Mouse (Mus musculus) midbrain, embryonic 12.5 days (tissue): ENCODE data around the gene Cbr1. TPM values are rescaled to one million over a fixed set of nuclear protein-coding genes. Genes with fewer than 3 reads are reported as not detected.

ENCODE experiments used
- ATAC-seq: fragments of 200-750 bp; cut with Nextera tagmentation; 2 replicates; pipeline ENCODE4 v1.8.0; 2017; ENCODE audit warnings: low read depth, moderate TSS enrichment, moderate library complexity; ENCODE audit not compliant: low FRiP score
- H3K27ac ChIP-seq: fragments of 300-500 bp; sonication (generic); replicated peaks from 2 replicates; pipeline ENCODE4 v1.5.1; 2016; ENCODE audit warnings: mild to moderate bottlenecking
- H3K27me3 ChIP-seq: fragments of 300-500 bp; sonication (generic); 2 replicates; pipeline ENCODE4 v1.6.1; 2016; ENCODE audit warnings: mild to moderate bottlenecking
- H3K36me3 ChIP-seq: fragments of 300-500 bp; sonication (generic); 2 replicates; pipeline ENCODE4 v1.6.1; 2016
- H3K4me1 ChIP-seq: fragments of 300-500 bp; sonication (generic); 2 replicates; pipeline ENCODE4 v1.6.1; 2016
- H3K4me2 ChIP-seq: fragments of 300-500 bp; sonication (generic); replicated peaks from 2 replicates; pipeline ENCODE4 v1.6.1; 2016; ENCODE audit warnings: mild to moderate bottlenecking, moderate library complexity
- H3K4me3 ChIP-seq: fragments of 300-500 bp; sonication (generic); 2 replicates; pipeline ENCODE4 v1.5.1; 2016; ENCODE audit warnings: mild to moderate bottlenecking
- H3K9ac ChIP-seq: fragments of 300-500 bp; sonication (generic); replicated peaks from 2 replicates; pipeline ENCODE4 v1.6.1; 2016; ENCODE audit warnings: mild to moderate bottlenecking, moderate library complexity
- H3K9me3 ChIP-seq: fragments of 300-500 bp; sonication (generic); 2 replicates; pipeline ENCODE4 v1.6.1; 2016; ENCODE audit warnings: mild to moderate bottlenecking
- WGBS: fragments of 180-500 bp; shearing (Covaris S2); methylation state at CpG from one replicate; pipeline ENCODE4 v1.1.7; 2016; 5-methylcytosine and 5-hydroxymethylcytosine counted together
- polyA plus RNA-seq: library from polyadenylated mRNA; unstranded; fragments of >200 nt; fragmentation: Nextera tagmentation; extraction: Ambion mirVana; gene quantifications from 2 replicates; pipeline ENCODE4 v1.2.1, GENCODE M21; 2016

Cbr1 gene
- polyA plus RNA-seq = 111 and 112 TPM in 2 replicates

DNA sequence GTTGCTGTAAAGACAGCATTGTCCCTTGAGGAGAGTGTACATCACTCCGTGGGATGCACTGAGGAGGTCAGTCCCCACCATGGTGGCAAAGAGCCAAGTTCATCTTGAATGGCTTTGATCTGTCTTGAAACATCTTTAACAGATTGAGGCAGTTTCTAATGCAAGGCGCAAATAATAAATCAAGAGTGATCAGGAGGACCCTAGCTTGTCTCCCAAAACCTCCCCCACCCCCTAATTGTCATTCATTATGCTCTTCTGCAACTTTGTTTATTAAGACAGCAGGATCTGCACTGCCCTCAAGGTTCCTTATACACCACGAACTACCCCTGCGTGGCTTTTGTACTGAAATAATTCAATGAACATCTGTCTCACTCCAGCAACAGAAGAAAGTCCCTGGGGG lies at the start of gene Cbr1:
Cbr1 (plus strand) TSS at position 301 of the 400 bp plus-strand sequence.
- Histone ChIP-seq H3K27ac (no peak within 1 kb of the TSS), H3K27me3 (peaks cover 4% of the 10 kb centered on the region; the same call in 1 of the 2 replicates), H3K9ac (peak within 1 kb of the TSS; percentile 65; the same call in 1 of the 2 replicates), H3K4me2 (peak within 1 kb of the TSS; percentile 90), H3K9me3 (no peaks in the 10 kb centered on the region), H3K4me1 (peaks cover 22% of the 10 kb centered on the region), H3K4me3 (peak within 1 kb of the TSS; percentile 56), H3K36me3 (peaks cover 13% of the 10 kb centered on the region; the same call in 1 of the 2 replicates)
- WGBS = 67% methylated on average over 4 of the region's 4 CpGs
- no peak for ATAC-seq

DNA sequence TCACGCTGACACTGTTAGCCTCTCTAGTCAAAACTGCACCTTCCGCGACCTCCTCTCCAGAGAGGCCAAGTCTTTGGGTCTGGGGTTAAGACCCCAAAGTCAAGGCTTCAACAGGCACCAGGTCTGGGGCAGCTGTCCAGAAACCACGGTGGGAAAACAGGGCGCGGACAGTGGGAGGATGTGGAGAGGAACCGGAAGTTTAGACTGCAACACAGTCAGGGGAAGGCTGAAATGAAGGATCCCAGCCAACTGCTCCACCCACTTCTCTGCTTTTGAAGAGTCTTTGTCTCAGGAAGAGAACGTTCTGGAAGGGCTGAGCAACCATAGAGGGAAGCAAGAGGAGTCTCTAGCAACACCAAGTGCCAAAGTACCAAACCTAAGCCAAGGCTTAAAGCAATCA lies 48.0 kb upstream of the Cbr1 start:
- WGBS = 79% methylated on average over 8 of the region's 8 CpGs
- no peaks in the 10 kb centered on the region for H3K36me3 ChIP-seq
- no peaks in the 10 kb centered on the region for H3K27me3 ChIP-seq
- no peak for ATAC-seq
- no peaks in the 10 kb centered on the region for H3K9me3 ChIP-seq
- no peaks in the 10 kb centered on the region for H3K4me1 ChIP-seq
- no peak overlapping the region for H3K27ac ChIP-seq
- no peak overlapping the region for H3K4me2 ChIP-seq
- no peak overlapping the region for H3K4me3 ChIP-seq
- H3K9ac ChIP-seq = no peak overlapping the region

DNA sequence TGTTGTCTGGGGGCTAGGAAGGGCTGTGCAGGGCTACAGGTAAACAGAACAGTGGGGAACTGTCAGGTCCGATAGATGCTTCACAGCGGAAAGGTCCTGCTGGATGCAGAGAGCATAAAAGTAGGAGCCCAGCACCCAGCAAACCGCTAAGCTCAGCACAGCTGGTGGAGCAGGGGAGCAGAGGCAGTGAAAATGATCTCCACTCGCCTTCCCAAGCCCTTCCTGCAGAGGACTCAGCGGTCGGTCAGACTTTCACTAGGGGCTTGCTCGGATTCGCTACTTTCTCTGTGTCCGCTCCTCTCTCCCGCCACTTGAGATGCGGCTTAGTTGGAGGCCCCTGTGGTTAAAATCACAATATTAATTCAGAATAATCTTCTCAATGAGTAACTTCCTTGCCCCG lies 47.2 kb upstream of the Cbr1 start:
- Histone ChIP-seq H3K4me1 (no peaks in the 10 kb centered on the region), H3K4me3 (no peak overlapping the region), H3K27ac (no peak overlapping the region), H3K9ac (no peak overlapping the region), H3K9me3 (no peaks in the 10 kb centered on the region), H3K4me2 (peak overlapping the region; percentile 25; the same call in 1 of the 2 replicates), H3K36me3 (no peaks in the 10 kb centered on the region), H3K27me3 (no peaks in the 10 kb centered on the region)
- WGBS = 14% methylated on average over 12 of the region's 12 CpGs
- no peak for ATAC-seq

DNA sequence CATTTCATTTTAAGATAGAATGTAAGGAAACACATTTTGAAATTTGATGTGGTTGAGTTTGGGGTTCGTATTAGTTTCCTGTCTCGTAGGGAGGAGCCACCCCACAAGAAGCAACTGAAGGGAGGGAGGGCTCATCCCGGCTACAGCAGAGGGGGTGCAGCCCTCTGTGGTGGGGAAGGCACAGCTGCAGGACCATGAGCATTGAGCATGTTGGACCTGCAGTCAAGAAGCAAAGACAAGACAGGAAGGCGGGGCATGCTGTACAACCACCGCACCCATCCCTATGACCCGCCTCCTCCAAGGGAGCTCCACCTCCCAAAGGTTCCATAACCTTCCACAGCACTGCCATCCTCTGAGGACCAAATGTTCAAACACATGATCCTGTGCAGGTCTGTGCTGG lies 33.3 kb upstream of the Cbr1 start:
- Histone ChIP-seq H3K4me3 (no peak overlapping the region), H3K36me3 (no peaks in the 10 kb centered on the region), H3K4me2 (no peak overlapping the region), H3K9ac (no peak overlapping the region), H3K27ac (no peak overlapping the region), H3K9me3 (no peaks in the 10 kb centered on the region), H3K4me1 (no peaks in the 10 kb centered on the region), H3K27me3 (no peaks in the 10 kb centered on the region)
- 95% methylated on average over 6 of the region's 6 CpGs for WGBS
- no peak for ATAC-seq

DNA sequence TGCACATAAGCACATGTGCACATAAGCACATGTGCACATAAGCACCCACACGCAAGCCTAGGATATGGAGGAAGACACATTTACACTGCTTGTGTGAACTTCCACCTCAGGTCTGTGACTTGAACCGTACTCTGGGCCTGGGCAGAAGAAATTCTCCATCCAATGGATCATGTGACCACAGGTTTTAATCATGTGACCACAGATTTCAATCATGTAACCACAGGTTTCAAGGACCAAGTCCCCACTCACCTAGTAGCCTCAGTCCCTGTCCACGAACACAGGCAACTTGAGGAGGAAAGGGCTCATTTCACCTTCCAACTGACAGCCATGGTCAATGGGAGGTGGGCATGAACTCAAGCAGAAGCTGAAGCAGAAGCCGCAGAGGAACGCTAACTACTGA lies 32.2 kb upstream of the Cbr1 start:
- no peaks in the 10 kb centered on the region for H3K36me3 ChIP-seq
- H3K4me3 ChIP-seq = no peak overlapping the region
- H3K9ac ChIP-seq = no peak overlapping the region
- H3K9me3 ChIP-seq = no peaks in the 10 kb centered on the region
- H3K27ac ChIP-seq = no peak overlapping the region
- no peaks in the 10 kb centered on the region for H3K4me1 ChIP-seq
- no peak for ATAC-seq
- no peak overlapping the region for H3K4me2 ChIP-seq
- H3K27me3 ChIP-seq = no peaks in the 10 kb centered on the region
- WGBS = 92% methylated on average over 5 of the region's 5 CpGs

DNA sequence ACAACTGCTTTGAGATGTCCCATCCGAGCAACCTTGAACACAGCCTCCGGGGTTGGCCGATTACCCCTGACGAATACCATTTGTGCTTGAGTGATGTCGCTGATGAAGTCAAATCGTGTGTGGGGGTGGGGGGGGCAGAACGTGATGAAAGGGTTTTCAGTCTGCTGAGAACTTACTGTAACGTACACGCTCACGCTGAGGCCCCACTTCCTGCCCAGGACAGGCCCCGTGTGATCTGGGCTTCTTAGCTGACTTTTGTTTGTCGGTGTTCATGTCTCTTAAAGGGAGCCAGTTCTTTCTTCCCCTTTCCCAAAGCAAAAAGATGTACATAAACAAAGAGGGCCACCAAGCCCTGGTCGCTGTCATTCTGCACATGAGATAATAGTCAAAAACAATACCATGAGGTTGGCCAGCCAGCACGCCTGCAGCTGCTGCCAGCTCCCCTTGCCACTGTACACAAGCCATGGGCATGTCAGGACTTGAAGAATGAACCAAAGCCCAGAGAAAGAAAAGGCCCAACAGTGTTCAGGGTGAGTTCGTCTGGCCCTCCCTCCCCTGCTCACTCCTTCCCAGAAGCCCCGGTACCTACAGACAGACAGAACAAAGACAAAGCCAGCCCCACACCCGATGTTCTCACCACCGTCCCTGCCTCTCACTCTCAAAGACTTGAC lies 31.0 kb upstream of the Cbr1 start:
- 74% methylated on average over 18 of the region's 18 CpGs for WGBS
- no peaks in the 10 kb centered on the region for H3K27me3 ChIP-seq
- H3K4me2 ChIP-seq = no peak overlapping the region
- H3K9ac ChIP-seq = no peak overlapping the region
- H3K4me1 ChIP-seq = no peaks in the 10 kb centered on the region
- no peak for ATAC-seq
- no peaks in the 10 kb centered on the region for H3K9me3 ChIP-seq
- no peak overlapping the region for H3K27ac ChIP-seq
- H3K4me3 ChIP-seq = no peak overlapping the region
- no peaks in the 10 kb centered on the region for H3K36me3 ChIP-seq

DNA sequence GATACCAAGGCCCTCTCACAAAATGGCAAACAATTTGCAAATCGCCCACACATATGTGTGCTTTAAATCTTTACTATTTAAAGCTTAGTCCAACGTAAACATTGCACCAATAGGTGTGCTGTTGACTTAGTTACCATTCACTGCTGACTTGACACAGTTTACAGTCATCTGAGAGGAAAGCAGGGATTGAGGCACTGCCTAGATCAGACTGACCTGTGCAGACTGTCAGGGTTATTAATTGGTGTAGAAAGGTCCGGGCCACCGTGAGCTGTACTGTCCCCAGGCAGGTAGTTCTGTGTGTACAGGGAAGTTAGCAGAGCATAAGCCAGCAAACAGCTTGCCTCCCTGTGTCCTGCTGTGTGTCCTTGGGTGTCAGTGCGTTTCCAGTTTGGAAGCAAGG lies 30.1 kb upstream of the Cbr1 start:
- Histone ChIP-seq H3K9me3 (no peaks in the 10 kb centered on the region), H3K27me3 (no peaks in the 10 kb centered on the region), H3K4me3 (no peak overlapping the region), H3K4me2 (no peak overlapping the region), H3K36me3 (no peaks in the 10 kb centered on the region), H3K27ac (no peak overlapping the region), H3K4me1 (no peaks in the 10 kb centered on the region), H3K9ac (no peak overlapping the region)
- ATAC-seq = no peak
- WGBS = 81% methylated on average over 5 of the region's 5 CpGs

DNA sequence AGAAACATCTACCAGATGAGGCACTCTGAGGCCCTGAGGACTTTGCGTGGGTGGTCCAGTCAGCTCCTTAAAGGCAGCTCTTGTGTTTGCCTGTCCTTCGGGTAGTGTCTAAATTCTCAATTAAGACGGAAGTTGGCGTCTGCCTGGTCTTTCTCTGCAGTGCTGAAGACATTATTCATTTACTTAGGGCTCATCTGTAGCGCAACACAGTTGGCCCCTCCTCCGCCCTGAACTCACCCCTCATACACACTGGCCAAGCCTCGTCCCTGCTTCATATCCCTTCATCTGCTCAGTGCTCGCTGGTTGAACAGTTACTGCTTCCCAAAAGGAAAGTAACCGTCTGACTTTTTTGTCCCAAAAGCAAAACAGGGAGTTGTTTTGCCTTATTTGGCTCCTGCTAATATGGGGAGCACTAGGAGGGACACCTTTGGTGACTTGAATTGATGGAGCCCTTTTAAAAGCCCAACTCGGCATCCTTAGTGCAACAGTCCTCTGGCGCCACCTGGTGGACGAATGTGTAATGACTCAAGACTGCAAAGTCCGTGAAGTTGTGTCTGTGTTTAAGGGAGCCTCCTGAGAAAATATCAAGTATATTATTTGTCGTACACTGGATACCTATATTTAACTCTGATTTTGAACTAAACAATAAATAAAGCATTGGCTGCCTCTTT lies 29.1 kb upstream of the Cbr1 start:
- Histone ChIP-seq H3K36me3 (no peaks in the 10 kb centered on the region), H3K27ac (no peak overlapping the region), H3K4me1 (no peaks in the 10 kb centered on the region), H3K4me3 (no peak overlapping the region), H3K4me2 (no peak overlapping the region), H3K9ac (no peak overlapping the region), H3K27me3 (no peaks in the 10 kb centered on the region), H3K9me3 (no peaks in the 10 kb centered on the region)
- no peak for ATAC-seq
- WGBS = 40% methylated on average over 14 of the region's 14 CpGs

DNA sequence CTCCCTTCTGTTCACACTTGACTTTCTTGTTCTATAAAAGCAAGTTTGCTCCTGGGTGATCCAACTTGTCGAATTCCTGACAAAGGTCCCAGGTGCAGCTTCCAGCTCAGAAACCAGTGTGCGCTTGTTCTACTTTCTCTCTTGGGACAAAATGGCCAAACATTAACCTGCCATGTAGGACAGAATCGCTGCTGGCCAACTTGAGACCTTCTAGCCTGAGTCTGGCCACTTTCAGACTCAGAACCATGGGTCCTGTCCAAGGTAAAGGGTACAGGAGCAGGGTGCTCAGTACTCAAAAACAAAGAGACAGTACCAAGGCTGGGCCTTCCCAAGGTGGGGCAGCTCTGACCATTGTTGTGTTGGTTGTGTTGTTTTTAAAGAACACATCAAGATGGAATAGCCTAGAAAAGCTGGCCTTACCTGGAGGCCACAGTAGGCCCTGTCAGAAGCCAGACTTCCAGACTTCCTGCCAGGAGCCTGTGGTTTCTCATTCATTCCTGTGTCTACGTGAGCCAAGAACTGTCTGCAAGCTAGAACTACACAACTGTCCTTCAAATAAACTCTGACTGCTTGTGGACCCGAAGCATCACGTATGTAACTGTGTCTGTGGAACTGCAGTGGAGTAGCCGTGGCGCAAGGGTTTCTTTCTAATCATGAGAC lies 27.2 kb upstream of the Cbr1 start:
- no peak for ATAC-seq

DNA sequence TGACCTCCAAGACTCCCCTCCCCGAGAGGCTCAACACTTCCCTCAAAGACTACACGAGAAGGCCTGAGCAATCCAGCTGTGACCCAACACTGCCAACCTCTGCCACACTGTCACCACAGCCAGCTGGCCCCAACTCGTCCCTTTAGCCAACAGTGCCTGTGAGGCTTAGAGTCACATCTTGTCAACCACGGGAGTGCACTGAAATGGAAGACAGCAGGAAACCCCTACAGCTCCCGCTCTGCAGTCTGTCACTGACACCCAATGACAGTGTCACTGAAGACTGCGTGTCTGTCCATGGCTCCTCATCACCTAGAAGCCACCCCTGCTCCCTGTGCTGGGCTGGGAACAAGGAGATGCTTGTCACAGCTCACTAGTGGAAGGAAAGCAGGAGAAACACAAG lies 24.5 kb upstream of the Cbr1 start:
- Histone ChIP-seq H3K27ac (no peak overlapping the region), H3K4me2 (no peak overlapping the region), H3K4me3 (no peak overlapping the region), H3K9ac (no peak overlapping the region), H3K4me1 (no peaks in the 10 kb centered on the region), H3K36me3 (peaks cover 18% of the 10 kb centered on the region), H3K27me3 (no peaks in the 10 kb centered on the region), H3K9me3 (no peaks in the 10 kb centered on the region)
- WGBS = 70% methylated on average over 6 of the region's 6 CpGs
- no peak for ATAC-seq

More for the DNA sequence above, 27.2 kb upstream of the Cbr1 start:
- H3K4me2 ChIP-seq = no peak overlapping the region
- H3K9ac ChIP-seq = no peak overlapping the region
- WGBS = 88% methylated on average over 8 of the region's 8 CpGs
- no peaks in the 10 kb centered on the region for H3K9me3 ChIP-seq
- H3K27me3 ChIP-seq = no peaks in the 10 kb centered on the region
- no peak overlapping the region for H3K27ac ChIP-seq
- H3K4me3 ChIP-seq = no peak overlapping the region
- no peaks in the 10 kb centered on the region for H3K4me1 ChIP-seq
- 0 out of 2 replicates have a peak, but pooled peaks cover 2% of the 10 kb centered on the region for H3K36me3 ChIP-seq

DNA sequence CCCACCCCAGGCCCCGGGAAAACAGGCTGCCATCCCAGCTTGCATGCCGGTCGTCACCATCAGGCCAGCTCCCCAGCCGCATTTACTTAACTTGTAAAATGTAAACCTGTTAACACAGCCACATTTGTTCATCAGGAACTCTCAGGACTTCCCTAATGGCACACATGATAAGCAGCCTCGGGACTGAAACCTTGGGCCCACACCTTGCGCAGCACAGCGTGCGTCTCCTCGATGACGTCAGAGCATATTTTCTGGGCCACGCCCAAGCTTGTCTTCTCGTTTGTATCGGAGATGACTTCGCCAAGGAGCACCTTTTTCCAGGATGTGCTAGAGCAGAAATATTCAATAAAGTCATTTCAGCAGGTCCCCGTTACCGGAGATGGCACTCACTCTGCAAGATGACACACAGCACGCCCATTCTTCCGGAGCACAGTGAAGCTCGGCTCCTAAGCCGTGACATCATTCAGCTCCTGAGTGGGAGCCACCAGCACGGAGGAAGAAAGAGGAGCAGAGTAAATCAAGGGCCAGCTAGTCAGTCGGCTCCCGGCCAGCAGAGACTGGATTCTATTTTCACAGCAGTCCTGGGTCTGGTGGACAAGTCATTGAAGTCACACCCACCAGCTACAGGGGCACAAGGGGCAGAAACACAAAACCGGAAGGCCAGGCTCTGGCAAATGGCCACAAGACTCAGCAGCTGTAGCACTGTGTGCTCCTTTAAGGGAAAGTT lies 20.5 kb upstream of the Cbr1 start:
- 94% methylated on average over 24 of the region's 24 CpGs for WGBS
- Histone ChIP-seq H3K4me3 (no peak overlapping the region), H3K9me3 (no peaks in the 10 kb centered on the region), H3K36me3 (peaks cover 29% of the 10 kb centered on the region), H3K27ac (no peak overlapping the region), H3K9ac (no peak overlapping the region), H3K4me2 (no peak overlapping the region), H3K27me3 (no peaks in the 10 kb centered on the region), H3K4me1 (no peaks in the 10 kb centered on the region)
- ATAC-seq = no peak
